Mouse (Mus musculus): ENCODE measurements around the gene Plekha3.

Plekha3 gene

GRCm38 (mm10) chr2:76676401-76677226 is 1.5 kb downstream of the Plekha3 start:
- no peak for DNase-seq (ENCODE audit: low spot score in 2 of 2)

- no peak for DNase-seq (ENCODE audit: low spot score in 2 of 2)
Observed at GRCm38 (mm10) chr2:76682301-76682700, 7.2 kb downstream of the Plekha3 start.

GRCm38 (mm10) chr2:76686986-76687385 is 11.9 kb downstream of the Plekha3 start:
- DNase-seq (ENCODE audit: low spot score in 2 of 2), result no peak

GRCm38 (mm10) chr2:76687608-76688007 is 12.5 kb downstream of the Plekha3 start:
- no peak for DNase-seq (ENCODE audit: low spot score in 2 of 2)

GRCm38 (mm10) chr2:76688162-76688561 is 13.1 kb downstream of the Plekha3 start:
- DNase-seq (ENCODE audit: low spot score in 2 of 2), result no peak

- no peak for DNase-seq (ENCODE audit: low spot score in 2 of 2)
Observed at GRCm38 (mm10) chr2:76690436-76691204, 15.5 kb downstream of the Plekha3 start.

GRCm38 (mm10) chr2:76693765-76694164 is 18.7 kb downstream of the Plekha3 start:
- DNase-seq (ENCODE audit: low spot score in 2 of 2), result no peak

- DNase-seq (ENCODE audit: low spot score in 2 of 2), result no peak
Observed at GRCm38 (mm10) chr2:76695290-76695689, 20.2 kb downstream of the Plekha3 start.

GRCm38 (mm10) chr2:76702188-76702587 is 27.1 kb downstream of the Plekha3 start:
- DNase-seq (ENCODE audit: low spot score in 2 of 2), result no peak

- DNase-seq (ENCODE audit: low spot score in 2 of 2), result no peak
Observed at GRCm38 (mm10) chr2:76702751-76703150, 27.7 kb downstream of the Plekha3 start.

- no peak for DNase-seq (ENCODE audit: low spot score in 2 of 2)
Observed at GRCm38 (mm10) chr2:76705655-76706054, 30.6 kb downstream of the Plekha3 start.

- DNase-seq (ENCODE audit: low spot score in 2 of 2), result no peak
Observed at GRCm38 (mm10) chr2:76708512-76708911, 33.4 kb downstream of the Plekha3 start.

GRCm38 (mm10) chr2:76714984-76715383 is 39.9 kb downstream of the Plekha3 start:
- DNase-seq (ENCODE audit: low spot score in 2 of 2), result no peak

GRCm38 (mm10) chr2:76719650-76720049 is 44.6 kb downstream of the Plekha3 start:
- DNase-seq (ENCODE audit: low spot score in 2 of 2), result no peak

Measured in frontal cortex, postnatal 14 days (tissue).